Mouse (Mus musculus) liver, postnatal 0 days (tissue): ENCODE measurements around the gene Cutc. TPM values are rescaled to one million over a fixed set of nuclear protein-coding genes. Genes with fewer than 3 reads are reported as not detected.
A peak's percentile ranks its signal among the peaks of the same experiment; 100 is the strongest.

Source experiments
- ATAC-seq: fragments of 200-750 bp; cut with Nextera tagmentation; 2 replicates; pipeline ENCODE4 v1.8.0; 2017; ENCODE audit warnings: mild to moderate bottlenecking, moderate library complexity
- DNase-seq: peaks from one replicate; pipeline ENCODE4 v3.0.0-alpha.2; 2016
- H3K27ac ChIP-seq: fragments of 300-500 bp; sonication (generic); 2 replicates; pipeline ENCODE4 v1.5.1; 2014; ENCODE audit warnings: antibody characterized with exemption, moderate library complexity, mild to moderate bottlenecking, low read depth
- H3K27me3 ChIP-seq: fragments of 300-500 bp; sonication (generic); 2 replicates; pipeline ENCODE4 v1.6.1; 2014; ENCODE audit warnings: low read length, control low read depth, mixed read lengths; ENCODE audit not compliant: insufficient read depth
- H3K36me3 ChIP-seq: fragments of 300-500 bp; sonication (generic); replicated peaks from 2 replicates; pipeline ENCODE4 v1.6.1; 2014; ENCODE audit warnings: mild to moderate bottlenecking, control low read depth, low read length, moderate library complexity, mixed read lengths; ENCODE audit not compliant: insufficient read depth
- H3K4me1 ChIP-seq: fragments of 300-500 bp; sonication (generic); 2 replicates; pipeline ENCODE4 v1.6.1; 2014; ENCODE audit warnings: antibody characterized with exemption, mild to moderate bottlenecking, control low read depth; ENCODE audit not compliant: insufficient read depth
- H3K4me2 ChIP-seq: fragments of 300-500 bp; sonication (generic); 2 replicates; pipeline ENCODE4 v1.6.1; 2014; ENCODE audit warnings: low read depth, mild to moderate bottlenecking, low read length, moderate library complexity, mixed read lengths
- H3K4me3 ChIP-seq: fragments of 300-500 bp; sonication (generic); 2 replicates; pipeline ENCODE4 v1.5.1; 2014; ENCODE audit warnings: low read depth, low read length
- H3K9ac ChIP-seq: fragments of 300-500 bp; sonication (generic); replicated peaks from 2 replicates; pipeline ENCODE4 v1.6.1; 2014; ENCODE audit warnings: mild to moderate bottlenecking, moderate library complexity
- H3K9me3 ChIP-seq: fragments of 300-500 bp; sonication (generic); 2 replicates; pipeline ENCODE4 v1.6.1; 2016; ENCODE audit warnings: mild to moderate bottlenecking, control low read depth, low read length, mixed read lengths
- CTCF ChIP-seq: sonication (generic); IDR thresholded peaks from 2 replicates; pipeline ENCODE4 v1.5.1; 2016; ENCODE audit warnings: antibody characterized with exemption, low read depth
- EP300 ChIP-seq: IDR thresholded peaks from 2 replicates; pipeline ENCODE4 v1.6.1; 2016; ENCODE audit warnings: antibody characterized with exemption, low read depth, mild to moderate bottlenecking
- WGBS: fragments of 180-500 bp; shearing (Covaris S2); extraction: QIAGEN DNeasy Blood & Tissue Kit; methylation state at CpG from one replicate; pipeline ENCODE4 v1.1.7; 2014; ENCODE audit not compliant: insufficient replicate concordance; 5-methylcytosine and 5-hydroxymethylcytosine counted together
- polyA plus RNA-seq: library from polyadenylated mRNA; unstranded; fragments of >200 nt; fragmentation: Nextera tagmentation; extraction: Ambion mirVana; gene quantifications from 2 replicates; pipeline ENCODE4 v1.2.1, GENCODE M21; 2015

The Cutc gene
- polyA plus RNA-seq, 1 experiment from 2014 or later, result 17.6 TPM

DNA sequence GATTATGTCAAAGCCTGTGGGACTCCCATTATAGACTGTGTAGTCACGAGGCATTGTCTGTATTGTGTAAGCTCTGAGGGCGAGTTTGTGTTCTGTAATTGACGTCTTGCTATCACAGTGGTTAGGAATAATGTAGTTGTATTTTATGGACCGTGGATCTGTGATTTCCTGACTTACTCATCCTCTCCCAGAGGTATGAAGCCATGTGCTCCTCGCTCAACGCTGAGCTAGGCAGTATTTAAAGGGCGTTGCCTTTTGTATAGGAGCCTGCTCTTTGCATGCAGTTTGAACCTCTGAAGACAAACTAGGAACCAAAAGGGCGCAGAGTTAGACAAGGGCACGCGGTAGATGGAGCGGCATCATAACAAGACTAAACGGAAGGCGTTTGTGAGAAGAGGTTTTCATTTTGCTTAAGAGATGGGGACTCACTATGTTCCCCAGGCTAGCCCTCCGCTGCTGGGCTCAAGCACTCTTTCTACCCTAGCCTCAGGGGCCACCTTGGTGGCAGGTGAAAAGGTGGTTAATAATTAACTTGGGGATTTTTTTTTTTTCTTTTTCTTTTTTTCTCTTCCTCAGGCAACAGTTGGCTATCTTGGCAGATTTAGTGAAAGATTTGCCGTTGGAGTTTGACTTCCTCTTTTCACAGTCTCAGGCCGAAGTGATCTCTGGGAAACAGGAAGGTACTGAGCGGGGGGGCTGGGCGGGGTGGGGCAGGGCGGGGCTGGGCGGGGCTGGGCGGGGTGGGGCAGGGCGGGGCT, 41.5 kb upstream of the Cutc start:
- H3K4me1 ChIP-seq, result peaks cover 8% of the 10 kb centered on the region
- 0 out of 2 replicates have a peak overlapping the region, but pooled peaks have one; percentile 46 for H3K9ac ChIP-seq
- peak; percentile 64 for ATAC-seq
- H3K4me3 ChIP-seq, result peak overlapping the region; percentile 17; the same call in 1 of the 2 replicates
- peak; percentile 36 for DNase-seq
- TF ChIP-seq EP300 (no peak), CTCF (no peak)
- no peaks in the 10 kb centered on the region for H3K9me3 ChIP-seq
- WGBS, result 25% methylated on average over 21 of the region's 22 CpGs
- peaks cover 19% of the 10 kb centered on the region for H3K36me3 ChIP-seq
- H3K4me2 ChIP-seq, result peak overlapping the region; percentile 57
- H3K27me3 ChIP-seq, result no peaks in the 10 kb centered on the region
- peak overlapping the region; percentile 92 for H3K27ac ChIP-seq

DNA sequence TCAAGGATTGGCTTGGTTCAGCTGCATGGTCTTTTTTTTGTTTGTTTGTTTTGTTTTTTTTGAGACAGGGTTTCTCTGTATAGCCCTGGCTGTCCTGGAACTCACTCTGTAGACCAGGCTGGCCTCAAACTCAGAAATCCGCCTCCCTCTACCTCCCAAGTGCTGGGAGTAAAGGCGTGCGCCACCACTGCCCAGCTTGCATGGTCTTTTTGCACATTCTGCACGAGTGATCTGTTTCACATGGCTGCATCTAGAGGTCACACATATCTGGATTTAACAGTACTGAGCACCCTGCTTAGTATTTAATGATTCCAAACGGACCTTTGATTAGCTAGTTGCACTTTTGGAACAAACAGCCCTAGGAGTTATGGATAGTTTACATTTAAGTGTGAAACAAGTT, 40.8 kb upstream of the Cutc start:
- DNase-seq, result no peak
- Histone ChIP-seq H3K4me1 (peaks cover 8% of the 10 kb centered on the region), H3K4me2 (no peak overlapping the region), H3K4me3 (no peak overlapping the region), H3K36me3 (peaks cover 17% of the 10 kb centered on the region; the same call in 1 of the 2 replicates), H3K9ac (no peak overlapping the region), H3K27me3 (no peaks in the 10 kb centered on the region), H3K27ac (no peak overlapping the region), H3K9me3 (no peaks in the 10 kb centered on the region)
- 71% methylated on average over 5 of the region's 5 CpGs for WGBS
- TF ChIP-seq CTCF (no peak), EP300 (no peak)
- peak; percentile 43 for ATAC-seq

DNA sequence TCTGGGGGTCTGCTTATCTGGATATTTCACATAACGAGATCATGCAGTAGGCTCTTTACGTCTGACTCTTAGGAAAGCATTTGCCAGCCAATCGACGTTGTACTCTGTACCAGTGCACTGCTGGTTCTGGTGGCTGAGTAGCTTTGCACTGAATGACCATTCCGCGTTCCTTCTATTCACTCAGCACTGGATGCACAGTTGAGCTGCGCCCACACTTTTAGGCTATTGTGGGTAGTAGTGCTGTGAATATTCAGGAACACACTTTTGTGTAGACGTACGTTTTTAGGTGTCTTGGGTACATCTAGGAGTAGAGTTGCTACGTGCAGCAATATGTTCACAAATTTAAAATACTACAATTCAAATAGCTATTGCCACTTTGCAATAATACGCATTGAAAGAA, 32.7 kb upstream of the Cutc start:
- no peak overlapping the region for H3K4me3 ChIP-seq
- DNase-seq (no peak), ATAC-seq (no peak)
- peaks cover 2% of the 10 kb centered on the region; the same call in 1 of the 2 replicates for H3K4me1 ChIP-seq
- H3K36me3 ChIP-seq, result peaks cover 26% of the 10 kb centered on the region
- H3K27me3 ChIP-seq, result no peaks in the 10 kb centered on the region
- no peak overlapping the region for H3K27ac ChIP-seq
- no peak overlapping the region for H3K9ac ChIP-seq
- WGBS, result 90% methylated on average over 11 of the region's 11 CpGs
- no peaks in the 10 kb centered on the region for H3K9me3 ChIP-seq
- TF ChIP-seq EP300, result no peak
- no peak for TF ChIP-seq CTCF
- H3K4me2 ChIP-seq, result no peak overlapping the region

DNA sequence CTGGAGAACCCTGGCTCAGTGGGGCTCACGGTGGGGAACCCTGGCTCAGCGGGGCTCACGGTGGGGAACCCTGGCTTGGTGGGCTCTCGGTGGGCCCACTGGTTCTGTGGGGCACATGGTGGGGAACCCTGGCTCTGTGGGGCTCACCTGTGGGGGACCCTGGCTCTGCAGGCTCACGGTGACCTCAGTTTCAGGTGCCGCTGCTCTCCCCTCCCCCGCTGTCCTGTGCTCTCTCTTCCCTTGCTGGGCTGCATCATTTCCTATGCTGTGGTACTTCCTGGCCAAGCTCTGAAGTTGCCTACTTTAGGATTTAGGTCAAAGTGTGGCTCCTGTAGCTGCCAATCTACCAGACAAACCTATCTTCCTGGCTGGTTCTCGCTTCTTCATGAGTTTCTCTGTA, 29.9 kb upstream of the Cutc start:
- Histone ChIP-seq H3K9ac (no peak overlapping the region), H3K4me3 (no peak overlapping the region), H3K4me2 (no peak overlapping the region), H3K27ac (no peak overlapping the region), H3K4me1 (peaks cover 2% of the 10 kb centered on the region; the same call in 1 of the 2 replicates), H3K36me3 (peaks cover 27% of the 10 kb centered on the region), H3K9me3 (no peaks in the 10 kb centered on the region), H3K27me3 (no peaks in the 10 kb centered on the region)
- ATAC-seq (no peak), DNase-seq (no peak)
- no peak for TF ChIP-seq EP300
- no peak for TF ChIP-seq CTCF
- WGBS, result 63% methylated on average over 8 of the region's 8 CpGs

DNA sequence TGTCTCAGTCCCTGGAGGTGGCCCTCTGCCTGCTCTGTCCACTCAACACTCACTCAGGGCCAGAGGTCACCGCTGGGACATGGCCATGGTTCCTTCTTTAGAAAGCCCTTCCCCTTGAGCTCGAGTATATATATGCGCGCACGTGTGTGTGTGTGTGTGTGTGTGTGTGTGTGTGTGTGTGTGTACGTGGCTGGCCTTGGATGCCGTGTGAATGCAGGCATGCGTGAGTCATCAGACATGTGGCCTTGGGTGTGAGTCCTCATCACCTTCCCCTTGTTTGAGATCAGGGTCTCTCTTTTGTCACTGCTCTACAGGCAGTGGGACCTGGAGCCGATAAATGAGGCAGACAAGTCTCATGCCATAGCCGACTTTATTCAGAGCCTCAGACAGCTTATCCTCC, 29.3 kb upstream of the Cutc start:
- Histone ChIP-seq H3K27ac (no peak overlapping the region), H3K9ac (no peak overlapping the region), H3K27me3 (no peaks in the 10 kb centered on the region), H3K4me2 (no peak overlapping the region), H3K9me3 (no peaks in the 10 kb centered on the region), H3K4me1 (peaks cover 2% of the 10 kb centered on the region; the same call in 1 of the 2 replicates), H3K4me3 (no peak overlapping the region), H3K36me3 (peaks cover 27% of the 10 kb centered on the region)
- no peak for TF ChIP-seq EP300
- no peak for TF ChIP-seq CTCF
- WGBS, result 71% methylated on average over 10 of the region's 10 CpGs
- DNase-seq (no peak), ATAC-seq (peak; percentile 33; the same call in 1 of the 2 replicates)

DNA sequence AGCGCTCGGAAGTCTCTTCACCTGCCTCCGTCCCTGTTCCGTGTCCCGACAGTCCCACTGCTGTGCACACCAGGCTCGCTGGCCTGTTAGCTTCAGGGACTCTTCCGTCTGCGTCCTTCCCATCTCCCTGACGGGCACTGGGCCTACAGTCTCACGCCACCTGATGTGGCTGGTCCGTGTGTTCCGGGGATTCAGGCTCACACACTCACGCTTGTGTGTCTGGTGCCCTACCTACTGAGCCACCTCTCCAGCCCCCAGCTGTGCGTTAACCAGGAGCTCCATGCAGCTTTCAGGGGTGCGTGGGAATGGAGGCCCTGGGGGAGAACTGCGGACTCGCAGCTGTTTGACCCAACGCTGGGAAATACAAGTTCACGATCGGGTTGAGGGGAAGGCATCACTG, 28.6 kb upstream of the Cutc start:
- H3K9me3 ChIP-seq, result no peaks in the 10 kb centered on the region
- WGBS, result 88% methylated on average over 20 of the region's 20 CpGs
- H3K4me1 ChIP-seq, result peaks cover 2% of the 10 kb centered on the region; the same call in 1 of the 2 replicates
- no peak for TF ChIP-seq CTCF
- no peak for TF ChIP-seq EP300
- H3K9ac ChIP-seq, result no peak overlapping the region
- H3K4me3 ChIP-seq, result no peak overlapping the region
- H3K36me3 ChIP-seq, result peaks cover 34% of the 10 kb centered on the region
- H3K27me3 ChIP-seq, result no peaks in the 10 kb centered on the region
- ATAC-seq, result no peak
- no peak for DNase-seq
- H3K4me2 ChIP-seq, result no peak overlapping the region
- no peak overlapping the region for H3K27ac ChIP-seq
